Mouse (Mus musculus) activated CD4-positive, CD25-positive, alpha-beta regulatory T cell, adult 4 months (primary cell): ENCODE data around the gene Cwc27. TPM values are rescaled to one million over a fixed set of nuclear protein-coding genes. Genes with fewer than 3 reads are reported as not detected.

Experiments
- ATAC-seq: one replicate; pipeline ENCODE4 v1.8.0; 2017
- polyA plus RNA-seq, 2 experiments: library from polyadenylated mRNA; unstranded; fragments of 100-300 nt; shearing (Covaris generic); gene quantifications; one replicate each; pipeline ENCODE4 v1.2.1; 2017

Cwc27 gene
- polyA plus RNA-seq, result 10 to 100 TPM; 30.6 to 31.8 TPM

- ATAC-seq, result peak; percentile 88
Measured at GRCm38 (mm10) chr13:104816635-104817571, at the start of gene Cwc27. TSS of gene Cwc27 (minus strand) at chr13:104817142.

- no peak for ATAC-seq
Measured at GRCm38 (mm10) chr13:104866726-104867125, 49.8 kb upstream of the Cwc27 start.

GRCm38 (mm10) chr13:104863127-104863979, 46.4 kb upstream of the Cwc27 start, which contains the start of gene Shisal2b:
TSS of gene Shisal2b (minus strand) at chr13:104863893.
- no peak for ATAC-seq

- no peak for ATAC-seq
Measured at GRCm38 (mm10) chr13:104853645-104854044, 36.7 kb upstream of the Cwc27 start.

- ATAC-seq, result no peak
Measured at GRCm38 (mm10) chr13:104843295-104844089, 26.6 kb upstream of the Cwc27 start.

- ATAC-seq, result no peak
Measured at GRCm38 (mm10) chr13:104841937-104842336, 25.0 kb upstream of the Cwc27 start.

GRCm38 (mm10) chr13:104837628-104838027, 20.7 kb upstream of the Cwc27 start:
- ATAC-seq, result no peak

GRCm38 (mm10) chr13:104832811-104833210, 15.9 kb upstream of the Cwc27 start:
- no peak for ATAC-seq

- ATAC-seq, result no peak
Measured at GRCm38 (mm10) chr13:104825470-104825869, 8.5 kb upstream of the Cwc27 start.

GRCm38 (mm10) chr13:104822411-104822838, 5.5 kb upstream of the Cwc27 start:
- ATAC-seq, result no peak

- ATAC-seq, result no peak
Measured at GRCm38 (mm10) chr13:104821908-104822307, 5.0 kb upstream of the Cwc27 start.

GRCm38 (mm10) chr13:104821192-104821591, 4.2 kb upstream of the Cwc27 start:
- no peak for ATAC-seq

- no peak for ATAC-seq
Measured at GRCm38 (mm10) chr13:104817696-104818095, 754 bp upstream of the Cwc27 start.

GRCm38 (mm10) chr13:104816270-104816634, 690 bp downstream of the Cwc27 start:
- peak; percentile 3 for ATAC-seq

GRCm38 (mm10) chr13:104805681-104806080, 11.3 kb downstream of the Cwc27 start:
- ATAC-seq, result peak; percentile 36

GRCm38 (mm10) chr13:104799566-104800182, 17.3 kb downstream of the Cwc27 start:
- ATAC-seq, result no peak

- ATAC-seq, result no peak
Measured at GRCm38 (mm10) chr13:104799067-104799466, 17.9 kb downstream of the Cwc27 start.

- no peak for ATAC-seq
Measured at GRCm38 (mm10) chr13:104794421-104794820, 22.5 kb downstream of the Cwc27 start.

GRCm38 (mm10) chr13:104792184-104792583, 24.8 kb downstream of the Cwc27 start, which contains the start of gene Srek1ip1:
TSS of gene Srek1ip1 (plus strand) at chr13:104792484.
- no peak for ATAC-seq

- ATAC-seq, result peak; percentile 90
Measured at GRCm38 (mm10) chr13:104789663-104790062, 27.3 kb downstream of the Cwc27 start.

- no peak for ATAC-seq
Measured at GRCm38 (mm10) chr13:104787260-104787659, 29.7 kb downstream of the Cwc27 start.
